Mouse (Mus musculus): ENCODE results near the gene Rnf214.

The Rnf214 gene

DNA sequence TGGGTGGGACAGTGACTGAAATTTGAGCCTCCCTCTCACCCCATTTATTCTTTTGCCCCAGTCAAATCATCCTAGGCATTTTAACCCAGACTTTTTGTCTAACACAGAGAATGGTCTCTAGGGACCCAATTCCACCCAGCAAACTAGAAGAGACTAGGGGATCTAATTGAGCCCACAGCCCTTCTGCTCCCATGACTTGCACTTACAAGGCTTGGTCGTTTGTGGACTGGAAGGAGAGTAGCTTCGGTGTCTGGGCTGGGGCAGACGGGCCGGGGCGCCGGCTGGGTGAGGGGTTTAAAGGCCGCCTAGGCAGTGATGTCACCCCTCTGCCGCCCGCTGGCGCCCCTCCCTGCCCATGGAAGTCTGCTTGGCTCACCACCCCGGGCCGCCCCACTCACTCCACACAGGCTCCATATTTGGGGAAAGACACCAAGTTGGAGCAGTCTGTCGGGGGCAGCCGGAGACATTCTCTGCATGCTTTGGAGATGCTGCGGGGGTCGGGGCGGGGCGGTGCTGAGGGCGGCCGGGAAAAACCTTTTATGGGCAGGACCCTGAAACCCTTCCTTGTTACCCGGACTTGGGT, 29.0 kb upstream of the Rnf214 start, which contains the start of gene Tagln:
Gene Tagln, minus strand, starts transcription at position 431 of the 583 bp plus-strand sequence.
- DNase-seq (ENCODE audit: low spot score): no peak

GRCm38 (mm10) chr9:45932571-45933415, 26.1 kb upstream of the Rnf214 start:
- DNase-seq (ENCODE audit: low spot score): no peak

- no peak for DNase-seq (ENCODE audit: low spot score)
These were observed 25.2 kb upstream of the Rnf214 start for GRCm38 (mm10) chr9:45931958-45932357.

DNA sequence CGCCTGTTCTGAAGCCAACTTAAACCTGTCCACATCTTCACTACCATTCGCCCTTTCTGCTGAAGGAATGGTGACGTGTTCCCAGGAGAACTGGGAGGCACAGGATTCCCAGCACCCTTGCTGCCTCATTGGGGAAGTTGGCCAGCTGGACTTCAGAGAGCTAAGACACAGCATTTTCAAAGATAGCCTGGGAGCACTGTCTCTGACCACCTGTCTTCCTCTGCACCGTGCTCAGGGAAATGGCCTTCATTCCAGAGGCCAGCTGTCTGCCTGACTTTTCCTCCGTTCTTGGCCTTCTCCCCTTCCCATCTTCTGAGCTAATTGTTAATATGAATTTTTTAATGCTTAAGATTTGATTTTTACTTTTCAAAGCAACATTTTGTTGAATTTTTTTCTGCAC, 22.6 kb upstream of the Rnf214 start:
- DNase-seq (ENCODE audit: low spot score): no peak

DNA sequence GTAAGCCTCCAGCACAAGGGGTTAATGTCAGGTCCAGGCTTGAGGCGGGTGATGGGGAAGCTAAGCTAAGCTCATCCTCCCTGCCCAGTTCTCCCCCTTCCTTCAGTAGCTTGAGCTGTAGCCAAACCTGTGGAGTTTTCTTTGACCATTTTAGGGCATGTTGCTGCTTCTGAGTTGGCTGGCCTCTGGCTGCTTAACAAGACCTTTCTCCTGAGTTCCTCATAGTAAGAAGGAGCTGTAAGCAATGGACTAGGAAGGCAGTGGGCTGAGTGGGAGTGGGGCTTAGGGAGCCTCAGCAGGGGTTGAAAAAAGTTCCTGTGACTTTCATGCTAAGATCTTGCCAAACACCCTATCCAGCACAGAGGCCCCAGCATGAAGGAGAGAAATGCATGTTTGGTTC, 13.2 kb upstream of the Rnf214 start:
- DNase-seq (ENCODE audit: low spot score): peak; percentile 48

DNA sequence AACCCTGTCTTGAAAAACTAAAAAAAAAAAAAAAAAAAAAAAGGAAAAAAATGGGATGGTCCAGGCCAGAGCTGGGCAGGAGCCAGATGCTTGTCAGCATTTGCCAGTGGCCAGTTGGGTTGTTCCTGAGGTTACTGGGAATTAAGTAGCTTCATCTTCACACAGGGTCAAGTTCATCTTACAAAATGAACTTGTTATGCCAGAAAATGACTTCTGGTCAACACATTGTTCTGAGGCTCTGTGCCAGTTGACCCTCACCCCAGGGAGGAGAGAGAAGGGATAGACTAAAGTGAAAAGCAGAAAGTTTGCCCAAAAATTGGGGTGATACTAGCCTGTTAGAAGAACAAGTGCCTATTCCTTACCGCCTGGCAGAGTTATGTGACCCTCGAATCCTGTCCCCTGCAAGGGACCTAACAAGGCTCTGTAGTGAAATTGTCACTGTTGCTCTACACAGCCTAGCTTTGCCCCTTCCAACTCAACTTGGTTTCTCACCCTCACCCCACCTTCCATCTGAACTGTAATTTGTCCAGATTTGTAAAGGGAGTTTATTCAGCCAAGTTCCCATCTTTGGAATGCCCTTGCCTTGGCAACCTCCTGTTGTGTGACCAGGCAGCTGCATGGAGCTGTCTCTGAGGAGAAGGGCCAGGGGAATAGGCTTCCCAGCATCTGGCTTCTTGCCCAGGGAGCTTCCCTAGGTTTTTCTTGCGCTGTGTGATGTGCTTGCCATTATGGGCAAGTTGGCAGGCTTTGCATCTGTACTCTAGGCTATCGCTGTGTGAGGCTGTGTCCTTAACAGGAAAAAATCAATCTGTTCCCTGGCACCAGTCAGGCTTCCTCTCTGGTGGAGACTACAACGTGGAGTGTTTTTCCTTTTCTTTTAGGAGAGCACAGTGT, 10.6 kb upstream of the Rnf214 start:
- DNase-seq (ENCODE audit: low spot score): peak; percentile 55

- no peak for DNase-seq (ENCODE audit: low spot score)
These were observed 8.9 kb upstream of the Rnf214 start for GRCm38 (mm10) chr9:45915659-45916058.

DNA sequence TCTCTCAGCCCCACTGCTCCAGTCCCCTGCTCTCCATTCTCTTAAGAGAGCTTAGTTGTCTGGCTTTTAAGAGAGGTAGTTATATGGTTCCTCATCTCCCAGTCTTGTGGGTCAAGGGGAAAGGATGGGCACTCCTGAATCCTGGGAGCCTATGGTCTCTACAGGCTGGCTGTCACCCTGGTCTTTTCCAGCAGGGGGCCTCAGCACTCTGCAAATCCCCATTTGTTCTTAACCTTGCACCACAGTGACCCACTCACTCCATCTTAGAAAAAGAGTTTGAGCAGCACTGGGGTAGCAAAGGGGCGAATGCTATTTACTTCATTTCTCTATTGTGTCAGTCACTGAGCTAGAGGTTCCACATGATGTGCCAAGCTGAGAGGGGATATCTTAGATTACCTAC, 5.0 kb upstream of the Rnf214 start:
- DNase-seq (ENCODE audit: low spot score): peak; percentile 52

DNA sequence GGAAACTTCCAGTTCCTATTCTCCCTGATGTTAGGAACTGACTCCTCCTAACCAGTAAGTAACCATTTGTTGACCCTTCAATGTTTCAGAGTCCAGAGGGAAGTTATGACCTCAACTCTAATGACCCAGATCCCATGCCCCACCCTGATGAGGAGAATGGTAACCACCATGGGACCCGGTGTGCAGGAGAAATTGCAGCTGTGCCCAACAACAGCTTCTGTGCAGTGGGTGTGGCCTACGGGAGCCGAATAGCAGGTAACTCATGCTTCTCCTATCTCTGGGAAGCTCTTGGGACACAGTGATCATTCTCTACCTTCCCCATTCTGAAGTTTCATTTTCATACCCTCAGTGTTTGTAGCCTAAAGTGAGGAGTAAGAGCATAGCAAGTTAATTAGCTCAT, 4.3 kb upstream of the Rnf214 start:
- DNase-seq (ENCODE audit: low spot score): no peak

GRCm38 (mm10) chr9:45907078-45907428, 342 bp upstream of the Rnf214 start:
- DNase-seq (ENCODE audit: low spot score): no peak

GRCm38 (mm10) chr9:45905811-45906237, 887 bp downstream of the Rnf214 start:
- DNase-seq (ENCODE audit: low spot score): peak; percentile 26

GRCm38 (mm10) chr9:45905196-45905595, 1.5 kb downstream of the Rnf214 start:
- no peak for DNase-seq (ENCODE audit: low spot score)

- DNase-seq (ENCODE audit: low spot score): no peak
These were observed 13.0 kb downstream of the Rnf214 start for GRCm38 (mm10) chr9:45893681-45894080.

GRCm38 (mm10) chr9:45877928-45878327, 28.8 kb downstream of the Rnf214 start:
- peak; percentile 10 for DNase-seq (ENCODE audit: low spot score)

- DNase-seq (ENCODE audit: low spot score): no peak
These were observed 36.4 kb downstream of the Rnf214 start for GRCm38 (mm10) chr9:45870265-45870664.

DNA sequence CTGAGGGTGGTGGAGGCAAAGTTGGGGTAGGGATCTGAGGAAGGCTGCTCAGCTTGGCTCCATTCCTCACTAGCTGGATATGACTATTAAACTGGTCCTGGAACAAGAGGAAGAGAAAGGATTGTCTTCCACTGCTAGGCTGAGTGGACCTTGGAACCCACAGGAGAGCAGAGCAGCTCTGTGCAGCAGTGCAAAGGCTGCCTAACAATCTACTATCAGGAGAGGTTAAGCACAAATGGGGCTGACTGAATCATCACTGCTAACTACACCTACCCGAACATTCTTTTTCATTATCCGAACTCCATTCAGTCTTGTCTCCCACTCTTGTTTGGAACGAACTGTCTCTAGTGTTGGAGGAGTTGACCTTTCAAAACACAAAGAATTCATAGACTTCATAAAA, 37.5 kb downstream of the Rnf214 start:
- DNase-seq (ENCODE audit: low spot score): no peak

DNA sequence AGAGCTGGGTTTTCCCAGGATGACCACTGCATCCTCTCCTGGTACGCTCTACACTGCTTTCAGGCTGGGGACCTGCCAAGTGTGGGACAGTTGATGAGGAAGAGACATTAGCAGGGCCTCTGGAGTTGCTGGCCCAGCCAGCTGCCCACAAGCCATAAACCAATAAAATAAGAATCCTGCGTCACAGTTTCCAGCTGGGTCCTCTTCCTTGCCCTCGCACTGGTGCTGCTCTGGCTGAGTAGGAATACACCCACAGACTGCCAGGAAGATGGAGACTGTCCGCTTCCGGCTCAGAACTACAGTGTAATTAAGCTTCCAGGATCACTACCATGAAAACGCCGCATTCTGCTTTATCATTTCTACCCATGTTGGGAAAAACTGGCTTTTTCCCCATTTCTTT, 44.9 kb downstream of the Rnf214 start:
- no peak for DNase-seq (ENCODE audit: low spot score)

GRCm38 (mm10) chr9:45859364-45859763, 47.3 kb downstream of the Rnf214 start:
- DNase-seq (ENCODE audit: low spot score): no peak

GRCm38 (mm10) chr9:45854136-45854535, 52.6 kb downstream of the Rnf214 start:
- no peak for DNase-seq (ENCODE audit: low spot score)

DNA sequence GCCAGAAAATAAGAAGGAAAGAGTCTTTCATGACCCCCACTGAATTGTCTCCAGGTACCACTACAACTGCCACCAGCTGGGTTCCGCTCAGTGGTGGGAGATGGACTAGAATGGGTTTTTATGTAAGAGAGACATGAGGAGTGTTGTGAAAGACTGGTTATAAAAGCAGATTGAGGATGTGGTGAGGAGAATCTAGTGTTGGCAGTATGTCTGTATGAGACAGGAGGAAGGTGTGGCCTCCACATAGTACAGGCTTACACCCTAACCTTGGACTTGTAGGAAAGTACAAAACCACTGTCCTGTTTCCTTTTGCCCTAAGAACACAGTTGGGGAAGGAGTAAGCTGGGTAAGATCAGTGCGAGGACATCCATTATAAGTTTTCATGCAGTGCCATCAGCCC, 53.0 kb downstream of the Rnf214 start:
- no peak for DNase-seq (ENCODE audit: low spot score)

DNA sequence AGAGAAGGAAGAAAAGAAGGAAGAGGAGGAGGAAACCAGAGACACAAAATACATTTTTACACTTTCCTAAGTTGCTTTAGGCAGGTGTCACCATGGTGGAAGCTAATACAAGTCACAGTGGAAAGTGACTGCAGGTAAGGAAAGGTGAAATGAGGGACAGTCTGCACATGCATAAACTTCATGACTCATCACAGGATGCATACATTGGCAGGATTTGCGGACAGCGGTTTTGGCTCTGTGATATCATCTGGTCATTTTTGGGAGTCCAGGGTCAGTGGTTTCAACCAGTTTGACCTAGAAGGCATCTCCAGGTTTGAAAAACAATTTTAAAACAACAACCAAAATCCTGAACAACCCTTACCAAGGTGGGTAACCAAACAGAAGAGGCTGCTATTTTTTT, 54.9 kb downstream of the Rnf214 start:
- no peak for DNase-seq (ENCODE audit: low spot score)

GRCm38 (mm10) chr9:45851330-45851729, 55.4 kb downstream of the Rnf214 start:
- DNase-seq (ENCODE audit: low spot score): no peak

All from ovary, postnatal 14 days (tissue).